Mouse (Mus musculus) myocyte (in vitro differentiated cells): ENCODE measurements around the gene Fam172a.

Source experiments
- CEBPB ChIP-seq: IDR thresholded peaks from 2 replicates; pipeline ENCODE4 v1.6.1; 2011; ENCODE audit warnings: mild to moderate bottlenecking, moderate library complexity; ENCODE audit not compliant: poor library complexity, insufficient read depth, severe bottlenecking
- POLR2A ChIP-seq: IDR thresholded peaks from one replicate; pipeline ENCODE4 v1.6.1; 2011; ENCODE audit warnings: low read depth, mild to moderate bottlenecking, control low read depth, moderate library complexity; ENCODE audit not compliant: insufficient read length
- POLR2AphosphoS2 ChIP-seq: IDR thresholded peaks from one replicate; pipeline ENCODE4 v1.6.1; 2011; ENCODE audit warnings: low read depth, control low read depth; ENCODE audit not compliant: insufficient read length
- TCF12 ChIP-seq: IDR thresholded peaks from one replicate; pipeline ENCODE4 v1.6.1; 2011; ENCODE audit warnings: mild to moderate bottlenecking, control low read depth; ENCODE audit not compliant: poor library complexity, insufficient read depth, severe bottlenecking
- TCF3 ChIP-seq: IDR thresholded peaks from one replicate; pipeline ENCODE4 v1.6.1; 2011; ENCODE audit warnings: low read depth, control low read depth; ENCODE audit not compliant: insufficient read length

- TF ChIP-seq POLR2AphosphoS2 (no peak), TCF12 (no peak), POLR2A (no peak), TCF3 (no peak), CEBPB (no peak)
Observed at GRCm38 (mm10) chr13:78199642-78200160, 497.9 kb downstream of the Fam172a start, which contains the start of gene Nr2f1.
